Mouse (Mus musculus) telencephalon, adult 2 months (tissue): ENCODE data around the gene Fnbp1.
"Not testable (repeated sequence)": the region's sequence is repeated elsewhere in the genome, so short reads cannot be mapped to it uniquely, and the experiment has no call there.

Experiments
- DNase-seq: peaks from one replicate; pipeline ENCODE4 v3.0.0-alpha.2; 2011; ENCODE audit warnings: low read depth, low spot score

The Fnbp1 gene

GRCm38 (mm10) chr2:31141867-31142454 lies at the start of gene Fnbp1:
TSS of gene Fnbp1 (minus strand) at chr2:31142008.
- peak; percentile 83 for DNase-seq

GRCm38 (mm10) chr2:31189654-31190053 lies 47.8 kb upstream of the Fnbp1 start:
- no peak for DNase-seq

- DNase-seq: no peak
These were observed 46.9 kb upstream of the Fnbp1 start for GRCm38 (mm10) chr2:31188691-31189090.

- DNase-seq: no peak
These were observed 42.0 kb upstream of the Fnbp1 start for GRCm38 (mm10) chr2:31183830-31184229.

GRCm38 (mm10) chr2:31182786-31183330 lies 41.0 kb upstream of the Fnbp1 start:
- no peak for DNase-seq

GRCm38 (mm10) chr2:31180081-31180551 lies 38.3 kb upstream of the Fnbp1 start:
- no peak for DNase-seq

GRCm38 (mm10) chr2:31179471-31179870 lies 37.7 kb upstream of the Fnbp1 start:
- DNase-seq: no peak

- not testable (repeated sequence) for DNase-seq
These were observed 36.8 kb upstream of the Fnbp1 start for GRCm38 (mm10) chr2:31178593-31178992.

GRCm38 (mm10) chr2:31173290-31173689 lies 31.5 kb upstream of the Fnbp1 start:
- no peak for DNase-seq

GRCm38 (mm10) chr2:31172536-31172935 lies 30.7 kb upstream of the Fnbp1 start:
- DNase-seq: no peak

- no peak for DNase-seq
These were observed 30.2 kb upstream of the Fnbp1 start for GRCm38 (mm10) chr2:31172001-31172400.

- no peak for DNase-seq
These were observed 28.4 kb upstream of the Fnbp1 start for GRCm38 (mm10) chr2:31170164-31170563.

- no peak for DNase-seq
These were observed 27.2 kb upstream of the Fnbp1 start for GRCm38 (mm10) chr2:31169001-31169400.

- DNase-seq: not testable (repeated sequence)
These were observed 25.8 kb upstream of the Fnbp1 start for GRCm38 (mm10) chr2:31167571-31167970.

GRCm38 (mm10) chr2:31165529-31165928 lies 23.7 kb upstream of the Fnbp1 start:
- DNase-seq: no peak

GRCm38 (mm10) chr2:31164841-31165455 lies 23.1 kb upstream of the Fnbp1 start:
- DNase-seq: peak; percentile 72

- DNase-seq: no peak
These were observed 21.7 kb upstream of the Fnbp1 start for GRCm38 (mm10) chr2:31163361-31164118.

- DNase-seq: no peak
These were observed 19.8 kb upstream of the Fnbp1 start for GRCm38 (mm10) chr2:31161620-31162019.

GRCm38 (mm10) chr2:31160147-31160920 lies 18.5 kb upstream of the Fnbp1 start:
- no peak for DNase-seq

GRCm38 (mm10) chr2:31156846-31157245 lies 15.0 kb upstream of the Fnbp1 start:
- DNase-seq: no peak
